Mouse (Mus musculus) adrenal gland (tissue): ENCODE measurements around the gene Sla2.
"Not testable (repeated sequence)": the region's sequence is repeated elsewhere in the genome, so short reads cannot be mapped to it uniquely, and the experiment has no call there.

Experiments used
- intact Hi-C: fragments of 180-260 bp; cut with DNase I; formaldehyde crosslinking; loops from one replicate; pipeline ENCODE4 v1.15.1; 2025

Gene Sla2

GRCm38 (mm10) chr2:156841028-156841840 lies 45.8 kb downstream of the Sla2 start:
- intact Hi-C loops, result no loop called here

- intact Hi-C loops, result no loop called here
Measured at GRCm38 (mm10) chr2:156840301-156841027, 46.5 kb downstream of the Sla2 start.

- intact Hi-C loops, result no loop called here
Measured at GRCm38 (mm10) chr2:156839319-156840191, 47.4 kb downstream of the Sla2 start, which contains the start of gene Tgif2. Gene Tgif2 (plus strand): TSS chr2:156840007.

GRCm38 (mm10) chr2:156838839-156839238 lies 48.2 kb downstream of the Sla2 start:
- intact Hi-C loops, result no loop called here

- intact Hi-C loops, result no loop called here
Measured at GRCm38 (mm10) chr2:156834336-156834735, 52.7 kb downstream of the Sla2 start.

- intact Hi-C loops, result not testable (repeated sequence)
Measured at GRCm38 (mm10) chr2:156825128-156825527, 61.9 kb downstream of the Sla2 start.
